Mouse (Mus musculus): ENCODE data around the gene Rhobtb3. TPM values are rescaled to one million over a fixed set of nuclear protein-coding genes. Genes with fewer than 3 reads are reported as not detected.
A peak's percentile ranks its signal among the peaks of the same experiment; 100 is the strongest.
"Not testable (repeated sequence)": the region's sequence is repeated elsewhere in the genome, so short reads cannot be mapped to it uniquely, and the experiment has no call there.

Rhobtb3 gene
- total RNA-seq, 2 experiments from 2014 or later, result 12.3 to 15.9 TPM

GRCm38 (mm10) chr13:75930023-75930422 lies 13.7 kb downstream of the Rhobtb3 start:
- DNase-seq, result no peak

GRCm38 (mm10) chr13:75929071-75929470 lies 14.7 kb downstream of the Rhobtb3 start:
- DNase-seq, result not testable (repeated sequence)

GRCm38 (mm10) chr13:75927951-75928350 lies 15.8 kb downstream of the Rhobtb3 start:
- DNase-seq, result no peak

- DNase-seq, result no peak
Measured at GRCm38 (mm10) chr13:75914151-75914550, 29.6 kb downstream of the Rhobtb3 start.

- no peak for DNase-seq
Measured at GRCm38 (mm10) chr13:75908187-75908586, 35.5 kb downstream of the Rhobtb3 start.

- DNase-seq, result no peak
Measured at GRCm38 (mm10) chr13:75907133-75907532, 36.6 kb downstream of the Rhobtb3 start.

- no peak for DNase-seq
Measured at GRCm38 (mm10) chr13:75904660-75905059, 39.1 kb downstream of the Rhobtb3 start.

- DNase-seq, result not testable (repeated sequence)
Measured at GRCm38 (mm10) chr13:75900928-75901327, 42.8 kb downstream of the Rhobtb3 start.

GRCm38 (mm10) chr13:75892876-75893275 lies 50.8 kb downstream of the Rhobtb3 start:
- DNase-seq, result no peak

- no peak for DNase-seq
Measured at GRCm38 (mm10) chr13:75892291-75892690, 51.4 kb downstream of the Rhobtb3 start.

GRCm38 (mm10) chr13:75891868-75892267 lies 51.9 kb downstream of the Rhobtb3 start:
- DNase-seq, result no peak

- DNase-seq, result no peak
Measured at GRCm38 (mm10) chr13:75883792-75884191, 59.9 kb downstream of the Rhobtb3 start.

- no peak for DNase-seq
Measured at GRCm38 (mm10) chr13:75880501-75880900, 63.2 kb downstream of the Rhobtb3 start.

GRCm38 (mm10) chr13:75879756-75880155 lies 64.0 kb downstream of the Rhobtb3 start:
- DNase-seq, result no peak

- DNase-seq, result peak; percentile 49
Measured at GRCm38 (mm10) chr13:75877907-75878306, 65.8 kb downstream of the Rhobtb3 start.

GRCm38 (mm10) chr13:75876592-75876991 lies 67.1 kb downstream of the Rhobtb3 start:
- no peak for DNase-seq

GRCm38 (mm10) chr13:75876188-75876587 lies 67.5 kb downstream of the Rhobtb3 start:
- DNase-seq, result not testable (repeated sequence)

GRCm38 (mm10) chr13:75874608-75875376 lies 68.9 kb downstream of the Rhobtb3 start:
- DNase-seq, result no peak

GRCm38 (mm10) chr13:75867876-75868275 lies 75.8 kb downstream of the Rhobtb3 start:
- DNase-seq, result no peak

- DNase-seq, result no peak
Measured at GRCm38 (mm10) chr13:75865486-75866184, 78.1 kb downstream of the Rhobtb3 start.

- no peak for DNase-seq
Measured at GRCm38 (mm10) chr13:75859264-75859844, 84.4 kb downstream of the Rhobtb3 start.

GRCm38 (mm10) chr13:75853118-75853517 lies 90.6 kb downstream of the Rhobtb3 start:
- no peak for DNase-seq

GRCm38 (mm10) chr13:75852027-75852426 lies 91.7 kb downstream of the Rhobtb3 start:
- DNase-seq, result no peak

Data from adrenal gland, postnatal 10 days (tissue).